Mouse (Mus musculus) megakaryocyte, adult 5-6 weeks (primary cell): ENCODE measurements around the gene Snrnp25. TPM values are rescaled to one million over a fixed set of nuclear protein-coding genes. Genes with fewer than 3 reads are reported as not detected.

Experiments
- ATAC-seq: 2 replicates; pipeline ENCODE4 v1.8.0; 2016; ENCODE audit warnings: mild to moderate bottlenecking, inconsistent platforms; ENCODE audit not compliant: poor library complexity, severe bottlenecking
- total RNA-seq, 2 experiments: library from RNA; stranded (forward) in 1 of 2; stranded (reverse) in 1 of 2; fragments of 153-499, 151-499 nt in 1 of 2; fragments of 221-1000, 200-1000 nt in 1 of 2; gene quantifications; 2 replicates each; pipeline versions ENCODE4 v1.2.3 to v1.2.4; 2015 to 2017

Gene Snrnp25
- total RNA-seq, 2 experiments from 2014 or later = 38.9 to 47.7 TPM

GRCm38 (mm10) chr11:32223297-32223967 lies 18.2 kb downstream of the Snrnp25 start:
- ATAC-seq = no peak

- peak; percentile 18; the same call in 1 of the 2 replicates for ATAC-seq
These were observed 19.4 kb downstream of the Snrnp25 start for GRCm38 (mm10) chr11:32224468-32225139.

- ATAC-seq = no peak
These were observed 20.2 kb downstream of the Snrnp25 start for GRCm38 (mm10) chr11:32225222-32226104.

GRCm38 (mm10) chr11:32226124-32226871 lies 21.1 kb downstream of the Snrnp25 start, which contains the start of gene Mpg:
Gene Mpg, plus strand, starts transcription at chr11:32226505.
- ATAC-seq = peak; percentile 87

GRCm38 (mm10) chr11:32227041-32227440 lies 21.8 kb downstream of the Snrnp25 start:
- no peak for ATAC-seq

- no peak for ATAC-seq
These were observed 22.3 kb downstream of the Snrnp25 start for GRCm38 (mm10) chr11:32227555-32227954.

- ATAC-seq = no peak
These were observed 23.2 kb downstream of the Snrnp25 start for GRCm38 (mm10) chr11:32228292-32228845.

- no peak for ATAC-seq
These were observed 25.0 kb downstream of the Snrnp25 start for GRCm38 (mm10) chr11:32230220-32230619.

GRCm38 (mm10) chr11:32231125-32231524 lies 25.9 kb downstream of the Snrnp25 start:
- ATAC-seq = no peak

- ATAC-seq = no peak
These were observed 27.6 kb downstream of the Snrnp25 start for GRCm38 (mm10) chr11:32232848-32233247.

- no peak for ATAC-seq
These were observed 28.7 kb downstream of the Snrnp25 start for GRCm38 (mm10) chr11:32233895-32234294.

GRCm38 (mm10) chr11:32234816-32235485 lies 29.7 kb downstream of the Snrnp25 start:
- ATAC-seq = no peak

GRCm38 (mm10) chr11:32235646-32236045 lies 30.4 kb downstream of the Snrnp25 start:
- ATAC-seq = no peak

GRCm38 (mm10) chr11:32236132-32236531 lies 30.9 kb downstream of the Snrnp25 start:
- ATAC-seq = no peak

GRCm38 (mm10) chr11:32236712-32237410 lies 31.6 kb downstream of the Snrnp25 start:
- no peak for ATAC-seq

- ATAC-seq = no peak
These were observed 32.2 kb downstream of the Snrnp25 start for GRCm38 (mm10) chr11:32237411-32237795.

- peak; percentile 92 for ATAC-seq
These were observed 33.1 kb downstream of the Snrnp25 start for GRCm38 (mm10) chr11:32238093-32238860.

- ATAC-seq = no peak
These were observed 36.2 kb downstream of the Snrnp25 start for GRCm38 (mm10) chr11:32241391-32241790.
